Mouse (Mus musculus): ENCODE results near the gene Scamp4. TPM values are rescaled to one million over a fixed set of nuclear protein-coding genes. Genes with fewer than 3 reads are reported as not detected.

The Scamp4 gene
- polyA plus RNA-seq, 1 experiment from 2014 or later, result 65.1 TPM

DNA sequence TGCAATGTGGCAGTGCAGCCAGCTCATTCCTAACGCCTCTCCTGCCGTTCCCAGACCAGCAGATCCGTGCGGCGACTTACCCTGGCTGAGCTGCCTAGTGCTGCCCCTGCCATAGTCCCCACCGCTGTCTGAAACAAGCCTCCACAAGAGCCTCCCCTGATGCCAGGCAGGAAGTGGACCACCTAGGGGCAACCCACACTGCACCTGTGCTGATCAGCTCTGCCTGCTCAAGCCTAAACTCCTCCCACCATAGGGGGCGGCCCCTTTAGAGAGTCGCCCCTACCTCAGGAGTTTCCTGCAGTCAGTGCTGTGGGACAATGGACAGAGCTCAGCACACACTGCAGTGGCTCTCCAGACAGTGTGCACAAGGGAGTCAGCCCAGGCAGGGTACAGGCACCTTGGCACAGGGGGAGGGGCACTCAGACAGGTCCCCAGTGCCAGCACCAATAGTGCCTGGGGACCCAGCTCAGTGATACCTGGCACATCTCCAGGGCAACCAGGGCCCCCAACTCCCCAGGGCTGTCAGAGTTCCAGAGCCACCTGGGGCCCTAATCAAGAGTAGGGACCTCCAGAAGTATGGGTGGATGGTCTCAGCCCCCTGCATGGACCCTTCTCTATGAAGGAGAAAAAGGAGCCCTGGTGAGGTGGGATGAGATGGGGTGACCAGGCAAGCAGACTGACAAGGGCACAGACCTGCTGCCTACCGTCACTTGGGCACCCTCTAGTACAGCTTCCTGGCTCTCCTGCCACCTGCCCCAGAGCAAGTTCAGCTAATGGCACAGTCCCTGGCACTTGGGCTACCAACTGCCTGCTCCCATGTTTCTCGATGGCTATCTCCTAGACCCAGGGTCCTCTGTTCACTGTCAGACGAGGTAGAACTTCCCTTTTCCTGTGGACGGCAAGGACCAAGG, 17.8 kb upstream of the Scamp4 start:
- Histone ChIP-seq H3K4me2 (no peak overlapping the region; the same call in 1 of the 2 replicates), H3K4me3 (no peak overlapping the region), H3K36me3 (peaks cover 44% of the 10 kb centered on the region), H3K4me1 (replicated peaks) (peaks cover 33% of the 10 kb centered on the region), H3K9me3 (no peaks in the 10 kb centered on the region), H3K27ac (no peak overlapping the region), H3K27me3 (no peaks in the 10 kb centered on the region), H3K9ac (peak overlapping the region; percentile 46; the same call in 1 of the 2 replicates)
- 71% methylated on average over 12 of the region's 12 CpGs for WGBS
- no peak for ATAC-seq (ENCODE audit: low FRiP score)

DNA sequence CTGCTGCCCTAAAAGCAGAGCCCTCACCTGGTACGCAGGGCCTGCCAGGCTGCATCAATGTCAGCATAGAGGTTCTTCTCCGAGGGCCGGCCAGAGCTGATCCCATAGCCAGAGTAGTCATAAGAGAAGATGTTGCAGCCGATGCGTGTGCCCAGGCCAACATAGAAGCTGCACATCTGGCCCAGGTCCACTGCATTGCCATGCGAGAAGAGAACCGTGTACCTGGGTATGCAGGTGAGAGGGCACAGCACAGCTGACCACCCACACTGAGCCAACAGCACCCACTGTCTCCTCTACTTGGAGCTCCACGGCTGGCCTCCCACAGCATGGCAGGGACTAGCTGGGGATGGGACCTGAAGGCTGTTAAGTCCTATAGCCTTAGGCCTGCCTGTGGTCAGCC, 17.1 kb upstream of the Scamp4 start:
- Histone ChIP-seq H3K4me2 (peak overlapping the region; percentile 10; the same call in 1 of the 2 replicates), H3K9ac (peak overlapping the region; percentile 46; the same call in 1 of the 2 replicates), H3K9me3 (no peaks in the 10 kb centered on the region), H3K4me1 (replicated peaks) (peaks cover 33% of the 10 kb centered on the region), H3K4me3 (no peak overlapping the region), H3K27ac (no peak overlapping the region), H3K36me3 (peaks cover 44% of the 10 kb centered on the region), H3K27me3 (no peaks in the 10 kb centered on the region)
- no peak for ATAC-seq (ENCODE audit: low FRiP score)
- WGBS, result 95% methylated on average over 8 of the region's 8 CpGs

DNA sequence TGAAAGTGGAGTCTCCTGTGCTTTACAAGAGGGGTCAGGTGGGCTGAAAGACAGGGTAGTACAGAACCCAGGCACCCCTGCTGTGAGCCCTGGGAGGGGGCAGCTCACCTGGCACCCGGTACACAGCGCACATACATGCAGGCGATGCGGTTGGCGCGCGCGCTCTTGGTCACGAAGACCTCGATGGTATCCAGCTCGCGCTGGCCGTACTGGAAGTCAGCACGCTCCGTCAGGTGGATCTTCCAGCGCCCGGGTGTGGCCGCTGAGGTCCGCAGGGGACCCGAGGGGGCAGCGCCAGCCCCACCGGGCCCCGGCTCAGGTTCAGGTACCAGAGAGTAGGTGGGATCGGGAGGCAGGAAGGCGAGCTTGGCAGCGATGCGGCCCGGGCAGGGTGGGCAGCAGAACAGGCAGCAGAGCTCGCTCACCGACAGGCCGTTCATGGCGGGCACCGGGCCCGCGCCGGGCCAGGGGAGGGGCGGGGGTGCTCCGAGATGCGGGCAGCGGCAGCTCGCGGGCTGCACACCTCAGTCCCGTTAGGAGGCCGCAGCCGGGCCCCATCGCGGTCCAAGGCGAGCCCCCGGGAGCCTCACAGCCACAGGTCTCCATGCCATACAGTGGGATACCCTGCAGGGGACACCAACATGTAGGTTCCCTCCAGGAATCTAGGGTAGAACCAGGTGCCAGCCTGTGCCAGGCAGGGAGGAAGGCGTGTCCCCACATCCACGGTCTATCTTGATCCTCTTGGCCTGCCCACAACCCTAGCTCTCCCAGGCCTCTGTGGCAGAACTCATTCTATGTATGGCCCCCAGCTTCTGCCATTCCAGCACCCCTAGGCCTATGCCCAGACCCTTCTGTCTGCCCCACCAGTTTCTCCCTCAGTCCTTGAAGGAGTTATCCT, 16.0 kb upstream of the Scamp4 start:
- Histone ChIP-seq H3K9ac (0 out of 2 replicates have a peak overlapping the region, but pooled peaks have one; percentile 19), H3K36me3 (peaks cover 44% of the 10 kb centered on the region)
- 94% methylated on average over 47 of the region's 51 CpGs for WGBS

DNA sequence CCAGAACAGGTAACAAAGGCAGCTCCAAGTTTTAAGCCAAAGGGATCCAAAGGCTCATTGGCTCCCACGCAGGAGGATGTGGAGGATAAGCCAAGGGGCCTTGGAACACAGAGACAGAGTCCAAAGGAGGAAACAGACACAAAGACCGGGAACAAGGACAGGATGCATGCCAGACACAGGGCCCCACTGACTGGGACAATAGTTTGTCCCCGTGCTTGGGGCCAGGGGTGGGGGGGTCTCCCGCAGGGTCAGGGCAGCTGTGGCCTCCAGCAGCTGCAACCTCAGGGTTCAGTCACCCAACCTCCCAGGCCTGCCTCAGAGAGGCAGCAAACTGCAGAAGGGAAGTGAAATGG, 15.4 kb upstream of the Scamp4 start:
- Histone ChIP-seq H3K4me1 (replicated peaks) (peaks cover 33% of the 10 kb centered on the region), H3K9me3 (no peaks in the 10 kb centered on the region), H3K4me3 (no peak overlapping the region), H3K4me2 (no peak overlapping the region), H3K27ac (peak overlapping the region; percentile 62), H3K9ac (0 out of 2 replicates have a peak overlapping the region, but pooled peaks have one; percentile 19), H3K27me3 (no peaks in the 10 kb centered on the region), H3K36me3 (peaks cover 40% of the 10 kb centered on the region)
- no peak for ATAC-seq (ENCODE audit: low FRiP score)
- 27% methylated on average over 4 of the region's 4 CpGs for WGBS

More for the DNA sequence above, 16.0 kb upstream of the Scamp4 start:
- Histone ChIP-seq H3K9me3 (no peaks in the 10 kb centered on the region), H3K4me1 (replicated peaks) (peaks cover 33% of the 10 kb centered on the region), H3K4me2 (peak overlapping the region; percentile 10; the same call in 1 of the 2 replicates), H3K27ac (peak overlapping the region; percentile 62), H3K27me3 (no peaks in the 10 kb centered on the region), H3K4me3 (no peak overlapping the region)
- ATAC-seq (ENCODE audit: low FRiP score), result no peak

DNA sequence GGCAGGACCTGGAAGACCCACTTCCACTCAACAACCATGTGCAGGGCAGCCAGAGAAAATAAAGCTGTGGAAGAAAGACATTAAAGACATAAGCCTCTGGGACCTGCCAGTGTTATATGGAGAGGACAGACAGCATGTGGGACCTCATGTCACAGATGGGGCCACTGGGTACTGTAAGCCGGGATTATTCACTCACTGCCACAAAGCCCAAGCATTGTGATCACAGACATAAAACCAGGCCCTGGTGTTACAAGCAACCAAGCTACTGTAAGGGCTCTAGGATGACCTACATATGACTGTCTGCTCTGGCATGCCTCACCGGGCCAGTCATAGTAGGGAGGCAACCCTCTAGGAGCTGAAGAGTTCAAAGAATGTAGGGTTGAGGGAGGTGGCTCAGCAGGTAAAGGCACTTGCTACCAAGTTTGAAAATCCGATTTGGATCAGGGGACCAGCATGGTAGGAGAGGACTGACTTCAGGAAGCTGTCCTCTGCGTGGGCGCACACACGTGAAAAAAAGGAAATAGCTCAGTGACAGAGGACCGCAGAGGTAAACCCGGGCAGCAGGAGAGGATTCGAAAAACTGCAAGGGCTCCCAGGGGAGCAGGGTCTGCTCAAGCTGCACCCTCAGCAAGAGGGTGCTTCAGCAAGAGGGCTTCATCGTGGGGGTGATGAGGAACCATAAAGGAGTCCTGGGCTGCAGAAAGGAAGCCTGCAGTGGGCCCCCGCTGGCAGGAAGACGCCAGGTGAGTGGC, 13.4 kb upstream of the Scamp4 start:
- Histone ChIP-seq H3K9me3 (no peaks in the 10 kb centered on the region), H3K27ac (peak overlapping the region; percentile 79; the same call in 1 of the 2 replicates), H3K9ac (peak overlapping the region; percentile 97), H3K4me1 (replicated peaks) (peaks cover 33% of the 10 kb centered on the region), H3K4me2 (peak overlapping the region; percentile 90), H3K36me3 (peaks cover 24% of the 10 kb centered on the region), H3K27me3 (no peaks in the 10 kb centered on the region), H3K4me3 (peak overlapping the region; percentile 88)
- 21% methylated on average over 12 of the region's 12 CpGs for WGBS
- 0 out of 2 replicates have a peak, but pooled peaks have one; percentile 1 for ATAC-seq (ENCODE audit: low FRiP score)

DNA sequence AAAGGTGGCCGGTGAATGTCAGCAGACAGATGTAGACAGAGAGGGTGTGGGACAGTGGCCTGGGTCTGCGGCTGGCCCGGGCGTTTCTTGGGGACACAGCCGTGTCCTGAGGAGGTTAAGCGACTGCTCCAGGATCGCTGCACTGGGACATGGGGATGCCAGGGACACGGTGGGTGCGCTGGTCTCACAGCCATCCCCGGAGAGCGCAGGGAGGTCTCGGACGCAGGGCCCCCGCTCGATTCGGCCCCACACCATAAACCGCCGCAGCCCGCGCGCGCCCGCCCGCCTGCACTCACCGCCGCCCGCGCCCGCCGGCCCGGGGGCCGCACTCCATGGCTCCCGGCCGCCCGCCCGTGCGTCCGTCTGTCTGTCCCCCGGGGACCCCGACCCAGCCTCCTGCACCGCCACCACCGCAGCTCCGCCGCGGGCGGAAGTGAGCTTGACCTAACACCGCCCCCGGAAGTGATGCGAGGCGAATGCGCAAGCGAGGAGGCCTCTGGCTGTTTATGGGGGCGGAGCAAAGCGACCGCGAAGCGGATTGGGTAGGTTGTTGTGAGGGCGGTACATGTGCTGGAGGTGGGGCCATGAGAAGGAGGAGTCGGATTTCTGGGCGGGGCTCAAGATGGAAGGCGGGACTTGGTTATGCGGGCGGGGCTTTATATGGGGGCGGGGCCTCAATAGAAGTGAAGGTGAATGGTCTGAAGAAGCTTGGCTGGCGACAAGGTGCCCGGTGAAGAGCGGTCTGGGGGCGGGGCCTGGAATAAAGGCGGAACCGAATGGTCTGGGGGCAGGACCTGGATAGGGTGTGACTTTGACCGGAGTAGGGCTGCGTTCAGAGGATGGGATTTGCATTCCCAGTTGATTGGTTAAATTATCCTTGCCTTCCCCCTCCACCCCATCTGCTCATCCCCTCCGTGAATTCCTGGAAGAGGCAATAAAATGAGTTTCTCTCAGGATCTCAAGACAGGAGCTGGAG, 12.5 kb upstream of the Scamp4 start, which contains the start of gene Abhd17a:
TSS of gene Abhd17a (minus strand) at position 463 of the 976 bp plus-strand sequence.
- WGBS, result under 1% methylated on average over 73 of the region's 73 CpGs
- ATAC-seq (ENCODE audit: low FRiP score), result peak; percentile 96
- Histone ChIP-seq H3K4me3 (peak within 1 kb of the TSS; percentile 88), H3K36me3 (peaks cover 16% of the 10 kb centered on the region), H3K4me2 (peak within 1 kb of the TSS; percentile 90), H3K9ac (peak within 1 kb of the TSS; percentile 97), H3K27ac (peak within 1 kb of the TSS; percentile 79), H3K4me1 (replicated peaks) (peaks cover 33% of the 10 kb centered on the region), H3K27me3 (no peaks in the 10 kb centered on the region), H3K9me3 (no peaks in the 10 kb centered on the region)

DNA sequence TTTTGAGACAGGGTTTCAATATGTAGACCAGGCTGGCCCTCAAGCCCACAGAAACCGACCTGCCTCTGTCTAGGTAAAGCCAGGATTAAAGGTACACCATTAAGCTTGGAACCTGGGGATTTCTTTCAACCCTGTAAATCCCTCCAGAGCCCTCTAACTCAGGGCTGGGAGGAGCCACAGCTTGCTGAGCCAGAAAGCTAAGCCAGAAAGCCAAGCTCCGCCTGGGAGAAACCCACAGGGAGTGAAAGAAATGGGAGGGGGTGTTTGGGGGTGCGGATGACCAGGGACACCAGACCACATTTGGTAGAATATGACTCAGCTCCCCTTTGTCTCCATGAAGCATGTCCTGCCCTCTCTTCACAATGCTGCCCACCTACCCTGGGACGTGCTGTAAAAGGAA, 6.4 kb upstream of the Scamp4 start:
- H3K36me3 ChIP-seq, result no peaks in the 10 kb centered on the region
- H3K4me1 ChIP-seq (replicated peaks), result no peaks in the 10 kb centered on the region
- no peak for ATAC-seq (ENCODE audit: low FRiP score)
- 51% methylated on average over 4 of the region's 4 CpGs for WGBS
- H3K27ac ChIP-seq, result no peak overlapping the region
- no peaks in the 10 kb centered on the region for H3K9me3 ChIP-seq
- H3K4me2 ChIP-seq, result no peak overlapping the region
- peaks cover 20% of the 10 kb centered on the region for H3K27me3 ChIP-seq
- no peak overlapping the region for H3K4me3 ChIP-seq
- H3K9ac ChIP-seq, result no peak overlapping the region

DNA sequence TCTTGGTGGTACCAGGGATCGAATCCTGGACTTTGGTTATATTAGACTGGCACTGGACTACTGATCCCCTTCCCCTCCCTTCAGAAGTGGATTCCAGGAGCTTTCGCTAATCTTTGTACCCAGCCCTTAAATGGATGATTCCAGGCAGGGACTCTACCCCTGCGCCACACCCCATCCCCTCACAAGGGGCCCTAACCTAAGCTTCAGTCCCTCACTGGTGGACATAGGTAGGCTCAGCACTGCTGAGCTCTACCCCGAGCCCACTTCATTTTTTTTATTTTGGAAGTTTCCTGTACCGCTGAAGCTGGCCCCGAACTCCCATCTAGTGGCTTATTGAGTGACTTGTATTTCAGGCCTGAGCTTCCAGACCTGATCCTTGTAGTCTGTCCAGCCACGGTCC, 692 bp downstream of the Scamp4 start:
- Histone ChIP-seq H3K4me1 (replicated peaks) (peaks cover 19% of the 10 kb centered on the region), H3K27ac (peak overlapping the region; percentile 91), H3K27me3 (no peaks in the 10 kb centered on the region), H3K9me3 (no peaks in the 10 kb centered on the region), H3K36me3 (peaks cover 25% of the 10 kb centered on the region), H3K4me3 (peak overlapping the region; percentile 65), H3K4me2 (peak overlapping the region; percentile 97), H3K9ac (peak overlapping the region; percentile 87)
- ATAC-seq (ENCODE audit: low FRiP score), result no peak
- 39% methylated on average over 7 of the region's 7 CpGs for WGBS

DNA sequence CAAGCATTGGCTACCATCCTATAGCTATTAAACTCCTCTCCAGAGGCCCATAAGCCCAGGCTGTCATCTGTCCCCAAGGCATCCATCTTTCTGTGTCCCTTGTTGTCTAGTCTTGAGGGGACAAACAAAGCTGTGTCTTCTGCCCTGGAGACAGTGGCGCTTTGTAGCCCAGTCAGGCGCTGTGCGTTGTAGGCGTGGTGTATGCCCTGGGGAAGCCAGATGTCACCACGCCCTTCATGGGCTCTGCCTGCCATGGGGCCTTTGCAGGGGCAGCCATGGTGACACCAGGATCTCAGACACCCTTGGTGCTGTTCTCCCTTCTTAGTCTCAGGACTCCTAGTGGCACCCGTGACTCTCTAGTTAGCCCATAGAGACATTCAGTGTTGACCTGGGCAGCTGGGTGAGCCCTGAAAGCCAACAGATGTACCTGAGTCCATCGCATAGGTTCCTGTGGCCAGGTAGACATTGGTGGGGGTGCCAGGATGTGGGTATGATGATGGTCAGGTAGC, 1.4 kb downstream of the Scamp4 start:
- Histone ChIP-seq H3K9me3 (no peaks in the 10 kb centered on the region), H3K36me3 (peaks cover 32% of the 10 kb centered on the region), H3K4me3 (peak overlapping the region; percentile 65), H3K4me1 (replicated peaks) (peaks cover 19% of the 10 kb centered on the region), H3K4me2 (peak overlapping the region; percentile 97), H3K27ac (peak overlapping the region; percentile 91; the same call in 1 of the 2 replicates), H3K9ac (peak overlapping the region; percentile 87), H3K27me3 (no peaks in the 10 kb centered on the region)
- 77% methylated on average over 7 of the region's 7 CpGs for WGBS
- ATAC-seq (ENCODE audit: low FRiP score), result no peak

DNA sequence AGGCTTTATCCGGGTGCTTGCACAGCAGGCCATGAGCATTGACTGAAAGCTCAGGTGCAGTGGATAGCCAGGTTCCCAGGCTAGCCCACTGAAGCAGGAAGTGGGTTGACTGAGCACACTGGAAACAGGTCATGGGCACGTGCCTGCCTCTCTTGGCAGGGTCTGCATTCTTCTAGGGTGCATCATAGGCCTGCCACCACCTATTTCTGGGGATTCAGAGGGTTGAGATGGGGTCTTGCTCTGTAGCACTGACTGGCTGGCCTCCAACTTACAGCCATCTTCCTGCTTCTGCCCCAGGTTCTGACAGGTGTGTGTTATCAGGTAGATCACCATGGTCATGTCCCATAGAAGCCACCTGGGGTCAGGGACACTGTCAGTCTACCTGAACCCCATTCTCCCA, 2.3 kb downstream of the Scamp4 start:
- Histone ChIP-seq H3K4me3 (no peak overlapping the region), H3K36me3 (peaks cover 41% of the 10 kb centered on the region), H3K9ac (no peak overlapping the region), H3K4me1 (replicated peaks) (peaks cover 19% of the 10 kb centered on the region), H3K9me3 (no peaks in the 10 kb centered on the region), H3K27ac (no peak overlapping the region), H3K4me2 (no peak overlapping the region), H3K27me3 (no peaks in the 10 kb centered on the region)
- 93% methylated on average over 2 of the region's 2 CpGs for WGBS
- ATAC-seq (ENCODE audit: low FRiP score), result no peak
